Mouse (Mus musculus) spleen, postnatal 4 days (tissue): ENCODE results near the gene Foxo3.

Source experiments
- DNase-seq, 2 experiments: peaks; one replicate each; pipeline ENCODE4 v3.0.0; 2022; ENCODE audit warnings: low spot score in 2 of 2

The Foxo3 gene

DNA sequence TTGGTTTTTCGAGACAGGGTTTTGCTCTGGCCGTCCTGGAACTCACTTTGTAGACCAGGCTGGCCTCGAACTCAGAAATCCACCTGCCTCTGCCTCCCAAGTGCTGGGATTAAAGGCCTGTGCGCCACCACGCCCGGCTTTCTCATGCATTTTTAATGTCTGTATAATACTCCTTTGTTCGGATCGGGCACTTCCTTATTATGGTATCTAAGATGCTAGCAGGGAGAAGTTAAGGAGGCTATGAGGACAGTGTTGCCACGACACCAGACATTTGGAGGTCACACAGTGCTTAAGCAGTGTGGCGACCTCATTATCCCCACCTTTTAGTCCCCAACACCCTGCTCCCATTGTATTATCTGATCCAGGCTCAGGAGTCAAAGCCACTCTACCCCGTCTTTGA is 97.8 kb downstream of the Foxo3 start:
- no peak for DNase-seq

- DNase-seq, result no peak
These were observed 98.5 kb downstream of the Foxo3 start for GRCm38 (mm10) chr10:42177771-42178674.

DNA sequence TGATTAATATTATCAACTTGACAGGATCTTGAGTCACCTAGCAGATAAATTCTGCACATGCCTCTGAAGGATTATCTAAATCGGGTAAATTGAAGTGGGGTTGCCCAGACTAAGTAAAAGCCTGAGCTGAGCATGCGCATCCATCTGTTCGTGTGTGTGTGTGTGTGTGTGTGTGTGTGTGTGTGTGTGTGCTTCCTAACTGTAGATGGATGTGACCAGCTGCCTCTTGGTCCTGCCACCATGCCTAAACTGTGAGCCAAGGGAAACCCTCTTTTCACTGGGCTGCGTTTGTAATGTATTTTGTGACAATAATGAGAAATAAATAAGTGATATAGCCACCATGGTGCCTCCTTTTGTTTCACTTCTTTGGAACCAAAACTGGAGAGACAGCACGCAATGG is 102.3 kb downstream of the Foxo3 start:
- no peak for DNase-seq

DNA sequence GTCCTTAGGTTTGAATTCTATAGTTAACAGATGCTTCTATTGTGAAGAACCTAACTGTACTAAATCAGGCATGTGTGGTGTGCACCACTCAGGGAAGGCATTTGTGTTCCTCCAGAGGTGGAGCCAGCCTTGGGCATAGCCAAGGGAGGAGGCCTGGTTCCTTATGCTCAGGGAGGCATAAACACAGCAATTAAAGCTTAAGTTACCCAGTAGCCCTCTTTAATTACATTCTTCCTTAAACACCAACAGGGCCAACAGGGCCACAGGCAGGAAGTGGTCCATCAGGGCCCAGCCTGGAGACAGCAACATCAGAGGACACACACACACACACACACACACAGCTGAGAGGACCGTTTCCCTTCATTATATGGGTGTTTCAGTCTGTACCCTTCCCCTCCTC is 102.7 kb downstream of the Foxo3 start:
- no peak for DNase-seq

DNA sequence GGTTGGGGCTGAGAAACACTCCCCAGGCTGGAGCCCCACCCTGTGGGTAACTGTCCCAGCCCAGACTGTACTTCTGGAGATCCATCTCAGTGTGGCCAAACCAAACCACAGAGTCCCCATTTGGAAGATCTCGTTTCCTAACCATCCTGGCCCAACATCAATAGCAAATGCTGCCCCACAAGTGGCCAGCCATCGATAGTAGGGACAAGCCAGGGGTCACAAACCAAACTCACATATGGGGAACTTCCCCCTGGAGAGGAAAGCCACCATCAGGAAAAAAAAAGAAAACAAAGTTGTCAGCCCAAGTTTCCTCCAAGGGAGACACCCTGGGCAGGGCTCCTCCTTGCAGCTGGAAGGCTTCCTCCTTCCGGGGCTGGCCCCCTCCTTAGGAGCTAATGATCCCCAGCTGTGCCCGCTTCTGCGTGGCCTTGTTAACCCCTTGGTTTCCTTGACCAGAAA is 105.6 kb downstream of the Foxo3 start:
- DNase-seq, result no peak

- DNase-seq, result no peak
These were observed 106.4 kb downstream of the Foxo3 start for GRCm38 (mm10) chr10:42170201-42170600.

- no peak for DNase-seq
These were observed 121.8 kb downstream of the Foxo3 start for GRCm38 (mm10) chr10:42154727-42155126.

DNA sequence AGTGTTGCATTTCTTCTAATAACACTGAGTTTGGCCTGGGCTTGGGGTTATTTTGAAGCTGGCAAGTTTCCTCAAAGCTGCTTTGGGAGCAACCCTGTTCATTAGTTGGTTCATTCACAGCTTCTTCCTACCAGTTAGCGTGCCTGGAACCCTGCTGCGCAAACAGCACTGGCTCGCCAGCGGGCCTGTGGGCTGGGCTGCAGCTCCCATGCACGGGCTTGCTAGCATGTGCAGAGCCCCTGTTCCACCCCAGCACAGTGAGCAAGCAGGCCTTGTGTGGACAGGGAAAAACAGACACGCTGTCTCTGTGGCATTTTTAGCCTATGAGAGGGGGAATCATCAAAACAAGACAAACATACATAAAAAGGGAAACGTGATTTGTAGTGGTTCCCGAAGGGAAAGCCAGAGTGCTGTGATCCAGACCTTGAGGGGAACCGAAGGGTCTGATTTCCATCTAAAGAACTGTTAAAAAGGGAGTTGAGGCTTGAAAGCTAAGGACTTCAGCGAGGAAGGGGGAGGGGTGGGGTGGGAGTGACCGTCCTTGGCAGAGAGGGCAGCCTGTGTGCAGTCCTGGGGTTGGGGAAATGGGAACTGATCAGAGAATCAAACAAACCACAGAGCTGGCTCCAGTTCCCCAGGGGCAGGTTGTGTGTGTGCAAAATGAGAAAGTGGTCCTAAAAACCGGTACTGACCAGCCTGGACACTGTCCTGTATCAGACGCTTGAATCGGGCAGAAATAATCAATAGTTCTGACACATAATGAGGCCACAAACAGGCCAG is 123.9 kb downstream of the Foxo3 start:
- DNase-seq, result no peak

DNA sequence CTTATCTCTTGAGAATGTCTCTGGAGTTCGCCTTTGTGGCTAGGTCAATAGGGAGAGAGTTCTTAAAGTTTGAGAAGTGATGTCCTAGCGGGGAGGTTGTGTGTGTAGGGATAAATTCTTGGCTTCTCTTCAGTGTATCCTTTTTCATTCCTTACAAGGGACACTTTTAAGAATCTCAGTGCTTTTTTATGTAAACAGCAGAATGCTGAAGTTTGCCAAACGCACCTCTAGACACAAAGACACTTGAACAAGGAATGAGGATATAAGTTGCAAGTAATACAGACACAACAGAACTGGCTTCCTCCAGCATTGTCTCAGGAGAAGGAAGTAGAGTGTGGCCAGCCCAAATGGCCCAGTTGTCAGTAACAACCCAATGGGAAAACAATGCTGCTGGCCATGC is 126.8 kb downstream of the Foxo3 start:
- DNase-seq, result no peak

- DNase-seq, result no peak
These were observed 128.2 kb downstream of the Foxo3 start for GRCm38 (mm10) chr10:42148326-42148725.

DNA sequence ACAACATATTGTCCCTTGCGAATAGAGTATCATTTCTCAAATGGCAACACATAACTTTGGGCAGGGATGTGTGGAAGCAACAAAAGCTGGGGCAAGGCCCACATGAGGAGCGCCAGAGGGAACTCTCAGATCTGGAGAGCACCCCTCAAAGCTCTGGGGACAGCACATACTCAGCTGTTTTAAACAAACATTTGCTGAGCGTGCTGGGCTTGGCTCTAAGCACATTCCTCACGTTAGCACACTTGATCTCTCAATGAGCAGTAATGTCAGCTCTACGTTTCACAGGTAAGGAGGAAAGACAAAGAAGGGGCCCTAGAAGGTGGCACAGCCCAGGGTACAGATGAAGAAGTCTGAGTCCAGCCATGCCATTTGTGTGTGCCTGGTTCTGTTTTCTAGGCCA is 131.3 kb downstream of the Foxo3 start:
- DNase-seq, result no peak

- no peak for DNase-seq
These were observed 131.8 kb downstream of the Foxo3 start for GRCm38 (mm10) chr10:42144788-42145187.

DNA sequence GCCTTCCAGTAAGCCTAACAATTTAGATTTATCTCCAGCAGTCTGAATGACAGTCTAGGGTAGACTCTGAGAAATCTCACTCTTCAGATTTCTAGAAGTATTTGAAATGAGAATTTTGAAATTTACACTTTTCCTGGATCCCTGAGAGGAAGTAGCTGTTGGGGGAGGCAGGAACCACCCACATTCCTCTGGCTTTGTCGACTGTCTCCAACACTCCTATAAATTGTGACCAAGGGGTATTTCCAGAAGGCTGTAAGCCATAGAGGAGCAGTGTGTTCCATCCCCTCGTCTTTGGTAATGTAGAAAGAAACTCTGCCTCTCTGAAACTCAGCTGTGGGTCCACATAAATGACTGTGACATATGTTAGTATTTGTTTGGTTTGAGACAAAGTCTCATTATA is 132.4 kb downstream of the Foxo3 start:
- DNase-seq, result no peak

GRCm38 (mm10) chr10:42142791-42143190 is 133.8 kb downstream of the Foxo3 start:
- DNase-seq, result no peak

DNA sequence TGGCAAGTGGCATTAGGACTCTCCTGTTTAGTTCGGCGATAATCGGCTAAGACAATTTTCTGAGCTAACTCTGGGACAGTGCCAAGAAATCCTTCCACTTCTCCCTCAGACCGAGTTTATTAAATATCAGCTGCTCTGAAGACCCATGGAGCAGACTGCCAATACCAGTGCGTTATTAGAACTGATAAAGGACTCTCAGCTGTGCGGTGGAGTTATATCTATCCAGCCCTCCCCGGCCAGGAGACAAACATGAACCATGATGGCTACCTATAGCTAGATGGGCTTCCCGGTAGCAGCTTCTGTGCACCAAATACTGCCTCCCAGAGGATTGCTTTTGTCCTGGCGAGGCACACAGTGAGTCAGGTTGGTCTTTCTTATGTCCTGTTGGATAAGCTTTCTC is 134.5 kb downstream of the Foxo3 start:
- DNase-seq, result no peak

GRCm38 (mm10) chr10:42139749-42140148 is 136.8 kb downstream of the Foxo3 start:
- no peak for DNase-seq

GRCm38 (mm10) chr10:42134759-42135702 is 141.5 kb downstream of the Foxo3 start:
- no peak for DNase-seq
